Mouse (Mus musculus): ENCODE measurements around the gene Hoxb3.

DNA sequence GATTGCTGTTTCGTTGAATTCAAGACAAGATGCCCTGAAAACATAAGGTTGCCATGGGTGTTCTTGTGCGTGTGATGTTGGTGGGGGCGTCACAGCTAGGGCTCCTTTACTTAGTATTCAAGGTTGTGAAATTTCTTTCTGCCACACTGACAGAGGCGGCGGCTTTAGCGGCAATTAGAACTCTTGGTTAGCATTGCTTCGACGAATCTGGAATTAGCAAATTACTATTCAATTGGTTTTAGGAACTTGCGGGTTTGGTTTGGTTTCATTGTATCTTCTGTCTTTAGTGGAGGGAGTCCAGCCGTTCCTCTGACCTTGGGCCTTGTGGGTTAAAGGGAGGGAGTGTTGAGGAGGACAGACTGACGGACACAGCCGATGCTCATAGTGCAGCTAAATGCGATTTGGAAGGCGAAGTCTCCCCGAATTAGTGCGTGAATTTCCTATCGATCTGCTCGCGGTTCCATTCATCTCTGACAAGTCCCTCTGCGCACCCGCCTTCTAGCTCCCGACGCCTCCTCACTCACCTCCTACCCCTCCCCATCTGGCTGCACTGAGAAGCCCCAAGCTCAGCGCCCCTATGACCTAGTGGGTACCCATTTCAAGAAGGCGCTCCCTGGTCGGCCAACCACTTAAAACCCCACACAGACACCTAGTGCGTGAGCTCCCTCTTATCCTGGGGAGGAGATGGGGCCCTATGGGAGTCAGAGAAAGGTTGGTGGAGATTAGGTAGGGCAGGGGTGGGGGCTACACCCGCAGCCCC lies 5.3 kb upstream of the Hoxb3 start, which contains the start of gene Hoxb4:
- no peak for TF ChIP-seq CTCF (IDR thresholded peaks at IDR 0.05 in 2 of 3, conservative IDR thresholded peaks at IDR 0.05 in 1 of 3; ENCODE audit: control insufficient read depth in 1 of 3, insufficient read depth in 1 of 3, low read depth in 2 of 3, low read length in 3 of 3, poor library complexity in 1 of 3, severe bottlenecking in 1 of 3)
- TF ChIP-seq MYC (IDR thresholded peaks at IDR 0.05; ENCODE audit: low read depth, low read length): no peak
- TF ChIP-seq USF1 (IDR thresholded peaks at IDR 0.05; ENCODE audit: low read depth, low read length): no peak
- TF ChIP-seq POLR2A (IDR thresholded peaks at IDR 0.05; ENCODE audit: control insufficient read depth in 1 of 2, insufficient read depth in 1 of 2, low read depth in 1 of 2, low read length in 2 of 2, poor library complexity in 1 of 2): no peak
- TF ChIP-seq MAX (IDR thresholded peaks at IDR 0.05; ENCODE audit: low read length): no peak
- TF ChIP-seq TCF12 (IDR thresholded peaks at IDR 0.05; ENCODE audit: low read depth, low read length): no peak
- no peak for TF ChIP-seq TBP (IDR thresholded peaks at IDR 0.05; ENCODE audit: low read depth, low read length)
- no peak for TF ChIP-seq RCOR1 (IDR thresholded peaks at IDR 0.05; ENCODE audit: low read depth, low read length)
- TF ChIP-seq USF2 (IDR thresholded peaks at IDR 0.05; ENCODE audit: borderline replicate concordance in 1 of 2, insufficient read depth in 1 of 2, low read depth in 1 of 2, low read length in 2 of 2): no peak
- TF ChIP-seq NRF1 (IDR thresholded peaks at IDR 0.05; ENCODE audit: insufficient read depth, low read depth, low read length, poor library complexity, severe bottlenecking): no peak
- no peak for TF ChIP-seq ZNF384 (IDR thresholded peaks at IDR 0.05; ENCODE audit: low read depth, low read length)
